13 mouse cellular contexts compared by ENCODE assay signal in the genomic region with DNA sequence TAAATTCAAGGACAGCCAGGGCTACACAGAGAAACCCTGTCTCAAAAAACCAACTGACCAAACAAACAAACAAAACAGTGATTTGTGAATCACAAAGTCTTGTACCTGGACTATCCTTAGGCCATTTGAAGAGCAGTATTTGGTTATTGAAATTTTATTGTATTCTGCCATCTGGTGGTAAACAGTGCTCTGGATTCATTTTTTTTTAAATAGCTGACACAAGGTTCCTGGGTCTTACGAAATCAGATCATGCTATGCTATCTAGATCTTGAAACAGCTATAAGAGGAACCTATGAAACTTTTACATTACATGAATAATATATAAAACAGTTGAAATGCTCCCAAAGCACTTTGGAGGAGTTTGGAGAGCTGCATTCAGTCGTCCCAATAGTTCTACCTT. TPM values are rescaled to one million over a fixed set of nuclear protein-coding genes. Genes with fewer than 3 reads are reported as not detected.
DNase-seq lines count a peak whose midpoint lies in the region; ATAC-seq and TF ChIP-seq lines count a peak whose summit lies in the region.
"Had no signal": no experiment of that assay in that cellular context is flagged by ENCODE, and none has a peak within 500 bp of the region (broad histone marks: within the 10 kb centered on the region; RNA-seq: fewer than 3 reads in every experiment).

No protein-coding gene starts in this region.

- no peaks in the 10 kb centered on the region for H3K9me3 ChIP-seq in midbrain, embryonic 14.5 days (ENCODE audit: control insufficient read depth, low read length)
- no peaks in the 10 kb centered on the region for H3K9me3 ChIP-seq in midbrain, embryonic 10.5 days (replicated peaks)
- H3K9me3 ChIP-seq: embryonic facial prominence, embryonic 15.5 days; G1E; hindbrain, embryonic 15.5 days had no signal

- H3K4me2 ChIP-seq in midbrain, embryonic 14.5 days (ENCODE audit: low read length), result no peak overlapping the region
- H3K4me2 ChIP-seq: embryonic facial prominence, embryonic 15.5 days; hindbrain, embryonic 15.5 days had no signal

- no peak for TF ChIP-seq EP300 in heart, adult 2 months (IDR thresholded peaks at IDR 0.05; ENCODE audit: insufficient read depth, low read depth, low read length)

- no peak overlapping the region for H3K27ac ChIP-seq in heart, adult 2 months
- no peak overlapping the region for H3K27ac ChIP-seq in midbrain, embryonic 14.5 days (replicated peaks; ENCODE audit: low read depth, low read length)
- H3K27ac ChIP-seq in midbrain, embryonic 10.5 days (replicated peaks), result no peak overlapping the region
- H3K27ac ChIP-seq: embryonic facial prominence, embryonic 15.5 days; hindbrain, embryonic 15.5 days had no signal

- intact Hi-C loops in heart, adult 2 months (cut with DNase I), result loop anchor here (2.0 kb wide), 1 partner anchor 62 kb away; no protein-coding TSS in a partner anchor

- no peak for ATAC-seq in midbrain, embryonic 14.5 days (ENCODE audit: low FRiP score, low TSS enrichment)

- WGBS in heart, adult 2 months, result 57% methylated on average over 2 of the region's 2 CpGs
- 67% methylated on average over 2 of the region's 2 CpGs for WGBS in midbrain, embryonic 14.5 days
- WGBS in midbrain, embryonic 10.5 days, result 82% methylated on average over 2 of the region's 2 CpGs

- no peaks in the 10 kb centered on the region for H3K27me3 ChIP-seq in heart, adult 2 months (ENCODE audit: control insufficient read depth, insufficient read depth, low read length)
- H3K27me3 ChIP-seq in midbrain, embryonic 14.5 days (ENCODE audit: control insufficient read depth, insufficient read depth, low read length), result no peaks in the 10 kb centered on the region
- no peaks in the 10 kb centered on the region for H3K27me3 ChIP-seq in midbrain, embryonic 10.5 days (ENCODE audit: low read depth, poor library complexity, severe bottlenecking)
- H3K27me3 ChIP-seq: embryonic facial prominence, embryonic 15.5 days; hindbrain, embryonic 15.5 days had no signal

- TF ChIP-seq POLR2A in heart, adult 2 months (IDR thresholded peaks at IDR 0.05; ENCODE audit: insufficient read depth, low read depth, low read length), result no peak

- H3K4me1 ChIP-seq in heart, adult 2 months (ENCODE audit: control insufficient read depth, insufficient read depth, low read length), result no peaks in the 10 kb centered on the region
- H3K4me1 ChIP-seq in midbrain, embryonic 14.5 days (ENCODE audit: control insufficient read depth, insufficient read depth, low read length), result no peaks in the 10 kb centered on the region
- H3K4me1 ChIP-seq in midbrain, embryonic 10.5 days, result no peaks in the 10 kb centered on the region
- H3K4me1 ChIP-seq: hindbrain, embryonic 15.5 days had no signal

- peak; percentile 62 for TF ChIP-seq CTCF in heart, adult 2 months (IDR thresholded peaks at IDR 0.05)

- H3K79me2 ChIP-seq in heart, adult 2 months (replicated peaks; ENCODE audit: control insufficient read depth, insufficient read depth, low read length), result no peaks in the 10 kb centered on the region

- DNase-seq in heart, adult 2 months, result no peak
- no peak for DNase-seq in heart, adult 9 months (ENCODE audit: low spot score in 2 of 2)
- peak; percentile 61 for DNase-seq in midbrain, embryonic 14.5 days
- DNase-seq in midbrain, embryonic 10.5 days (ENCODE audit: low spot score), result no peak
- DNase-seq in ZHBTc4 (ENCODE audit: low read depth, low spot score), result peak; percentile 30
- peak; percentile 63 for DNase-seq in retina, embryonic 14.5 days (ENCODE audit: low spot score)
- DNase-seq in adrenal gland, postnatal 36 days, result no peak
- DNase-seq in frontal cortex, adult 2 months (ENCODE audit: extremely low spot score in 1 of 2, low spot score in 1 of 2), result no peak

- no peak overlapping the region for H3K9ac ChIP-seq in heart, adult 2 months (ENCODE audit: low read depth, low read length)
- H3K9ac ChIP-seq in midbrain, embryonic 14.5 days (replicated peaks; ENCODE audit: low read length), result no peak overlapping the region
- H3K9ac ChIP-seq: embryonic facial prominence, embryonic 15.5 days; hindbrain, embryonic 15.5 days had no signal

- no peak overlapping the region for H3K4me3 ChIP-seq in heart, adult 2 months
- H3K4me3 ChIP-seq in midbrain, embryonic 14.5 days (replicated peaks; ENCODE audit: low read depth, low read length), result no peak overlapping the region
- H3K4me3 ChIP-seq in midbrain, embryonic 10.5 days, result no peak overlapping the region
- H3K4me3 ChIP-seq: embryonic facial prominence, embryonic 15.5 days; hindbrain, embryonic 15.5 days had no signal

- H3K36me3 ChIP-seq in heart, adult 2 months (ENCODE audit: control insufficient read depth, insufficient read depth, low read length), result no peaks in the 10 kb centered on the region
- H3K36me3 ChIP-seq in midbrain, embryonic 14.5 days (ENCODE audit: control insufficient read depth, insufficient read depth, low read length), result no peaks in the 10 kb centered on the region
- no peaks in the 10 kb centered on the region for H3K36me3 ChIP-seq in midbrain, embryonic 10.5 days
- H3K36me3 ChIP-seq: embryonic facial prominence, embryonic 15.5 days; G1E; hindbrain, embryonic 15.5 days had no signal

RNA-seq across cellular contexts. Expression of a gene that starts 43.1 kb away (rescaled TPM):
- total RNA-seq in heart, adult 2 months (2021), result not detected
- polyA plus RNA-seq in heart, adult 2 months (2012; rRNA removed), result not detected in 2 replicates
- polyA plus RNA-seq in midbrain, embryonic 14.5 days (2014; fragmentation: Nextera tagmentation; extraction: Ambion mirVana), result not detected in 2 replicates
- polyA plus RNA-seq in midbrain, embryonic 10.5 days (2016; fragmentation: Nextera tagmentation; extraction: Ambion mirVana), result not detected in 2 replicates
- total RNA-seq in adrenal gland, postnatal 36 days (2021), result not detected
- polyA plus RNA-seq in frontal cortex, adult 2 months (2012; rRNA removed), result not detected in 2 replicates
- total RNA-seq: left cerebral cortex, adult 8-10 months had no signal
- polyA plus RNA-seq: G1E; gonadal fat pad, adult 2 months; hindbrain, embryonic 15.5 days had no signal

Comparison
In these comparisons a context has a peak if more than half of its experiments do, and no peak if none do; other contexts are left out.
1. DNase-seq: peak in midbrain, embryonic 14.5 days (single experiment), ZHBTc4 (single experiment) and retina, embryonic 14.5 days (single experiment); none in heart, adult 2 months (0 of 2), heart, adult 9 months (0 of 2), midbrain, embryonic 10.5 days (single experiment), adrenal gland, postnatal 36 days (0 of 2) and frontal cortex, adult 2 months (0 of 2).